Mouse (Mus musculus): ENCODE results near the gene 4930447C04Rik. TPM values are rescaled to one million over a fixed set of nuclear protein-coding genes. Genes with fewer than 3 reads are reported as not detected.

The 4930447C04Rik gene
- polyA plus RNA-seq, 1 experiment, result not detected

- TF ChIP-seq CTCF (IDR thresholded peaks at IDR 0.05; ENCODE audit: control insufficient read depth, insufficient read depth, insufficient read length) (no peak), USF1 (IDR thresholded peaks at IDR 0.05; ENCODE audit: low read depth) (no peak), MYOD1 (IDR thresholded peaks at IDR 0.05; ENCODE audit: control insufficient read depth, insufficient read length, low read depth) (no peak), MYOG (IDR thresholded peaks at IDR 0.05; ENCODE audit: control insufficient read depth, extremely low read depth, insufficient read length) (no peak)
- H3K4me3 ChIP-seq (ENCODE audit: insufficient read depth, poor library complexity, severe bottlenecking), result no peak overlapping the region
- peaks cover 13% of the 10 kb centered on the region for H3K27me3 ChIP-seq (ENCODE audit: control insufficient read depth, insufficient read depth, insufficient read length)
- H3K79me3 ChIP-seq (ENCODE audit: low read depth), result no peaks in the 10 kb centered on the region
- H3K36me3 ChIP-seq (ENCODE audit: control insufficient read depth, insufficient read depth), result no peaks in the 10 kb centered on the region
- no peak overlapping the region for H3ac ChIP-seq (ENCODE audit: control insufficient read depth, insufficient read length, low read depth)
- H3K79me2 ChIP-seq (ENCODE audit: control insufficient read depth, insufficient read depth), result no peaks in the 10 kb centered on the region
These were observed 105.0 kb downstream of the 4930447C04Rik start for GRCm38 (mm10) chr12:72835518-72836015.

DNA sequence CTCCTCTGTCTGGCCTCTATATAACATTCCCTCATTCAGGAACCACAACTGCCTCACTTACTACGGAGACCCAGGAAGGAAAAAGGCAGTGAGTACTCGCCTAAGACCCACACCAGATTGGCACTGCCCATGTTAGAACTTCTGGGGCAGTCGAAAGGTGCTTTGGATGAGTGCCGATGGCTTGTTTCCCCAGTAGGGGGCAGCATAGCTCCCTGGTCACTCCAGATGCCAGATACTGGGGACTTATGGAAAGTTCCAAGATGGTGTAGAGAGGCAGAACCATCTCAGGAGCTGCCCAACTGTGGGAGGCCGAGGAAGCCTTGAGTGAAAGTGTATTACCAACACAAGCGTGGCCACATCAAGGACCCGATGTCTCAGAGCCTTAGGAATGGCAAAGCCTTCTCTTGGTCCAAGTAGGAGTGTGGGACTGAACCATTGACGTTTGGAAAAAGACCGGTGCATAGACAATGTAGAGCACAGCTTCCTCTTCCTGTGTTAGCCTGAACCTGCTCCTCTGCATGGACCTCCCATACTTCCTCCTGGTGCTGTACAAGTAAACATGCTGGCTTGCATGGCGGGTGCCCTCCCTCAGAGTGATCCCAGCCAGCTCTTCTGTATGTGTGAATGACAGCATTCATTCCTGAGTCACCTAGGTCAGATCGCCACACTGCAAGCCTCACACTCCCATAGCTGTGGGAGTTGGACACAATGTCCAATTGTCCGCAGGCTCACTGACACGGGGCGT lies 105.6 kb downstream of the 4930447C04Rik start:
- Histone ChIP-seq H3ac (ENCODE audit: control insufficient read depth, insufficient read length, low read depth) (no peak overlapping the region), H3K79me2 (ENCODE audit: control insufficient read depth, insufficient read depth) (no peaks in the 10 kb centered on the region), H3K27me3 (ENCODE audit: control insufficient read depth, insufficient read depth, insufficient read length) (peaks cover 13% of the 10 kb centered on the region), H3K79me3 (ENCODE audit: low read depth) (no peaks in the 10 kb centered on the region), H3K36me3 (ENCODE audit: control insufficient read depth, insufficient read depth) (no peaks in the 10 kb centered on the region), H3K4me3 (ENCODE audit: insufficient read depth, poor library complexity, severe bottlenecking) (no peak overlapping the region)
- no peak for TF ChIP-seq MYOD1 (IDR thresholded peaks at IDR 0.05; ENCODE audit: control insufficient read depth, insufficient read length, low read depth)
- no peak for TF ChIP-seq CTCF (IDR thresholded peaks at IDR 0.05; ENCODE audit: control insufficient read depth, insufficient read depth, insufficient read length)
- TF ChIP-seq FOSL1 (IDR thresholded peaks at IDR 0.05; ENCODE audit: insufficient read depth, low read length, poor library complexity, severe bottlenecking), result no peak
- TF ChIP-seq USF1 (IDR thresholded peaks at IDR 0.05; ENCODE audit: low read depth), result no peak
- TF ChIP-seq MYOG (IDR thresholded peaks at IDR 0.05; ENCODE audit: control insufficient read depth, extremely low read depth, insufficient read length), result no peak
- no peak for TF ChIP-seq MAX (IDR thresholded peaks at IDR 0.05)
- TF ChIP-seq CEBPB (IDR thresholded peaks at IDR 0.05; ENCODE audit: low read depth), result no peak

DNA sequence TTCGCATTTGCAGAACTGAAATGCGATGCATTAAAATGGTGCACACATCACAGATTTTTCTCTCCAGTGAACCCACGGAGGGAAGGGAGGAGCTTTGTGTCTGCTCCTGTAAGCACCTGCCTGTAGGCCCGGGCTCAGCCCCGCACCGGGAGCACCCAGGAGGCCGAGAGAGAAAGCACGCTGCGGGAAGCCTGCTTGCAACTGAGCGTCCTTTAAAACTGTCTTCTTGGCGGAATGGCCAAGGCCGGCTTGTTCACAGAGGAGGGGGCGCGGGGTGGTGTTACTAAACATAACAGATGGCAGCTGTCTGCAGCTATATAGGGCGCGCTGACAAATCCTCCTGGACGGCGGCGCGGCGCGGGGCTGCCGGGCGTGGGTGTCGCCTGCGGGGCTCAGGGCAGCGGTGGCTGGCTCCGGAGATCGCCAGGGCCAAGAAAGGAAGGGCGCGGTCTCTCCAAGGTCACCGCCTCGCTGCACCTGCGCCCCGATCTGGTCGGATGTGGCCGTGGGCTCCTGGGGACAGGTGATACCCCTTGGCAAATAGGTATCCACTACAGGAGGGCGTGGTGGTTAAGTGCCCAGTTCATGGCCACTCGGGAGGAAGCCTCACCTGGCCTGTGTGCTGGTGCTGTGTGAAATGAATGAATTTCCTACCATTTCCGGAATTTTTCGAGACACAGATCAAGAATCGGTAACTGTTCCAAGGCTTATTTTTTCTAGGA lies 108.7 kb downstream of the 4930447C04Rik start:
- no peak overlapping the region for H3ac ChIP-seq (ENCODE audit: control insufficient read depth, insufficient read length, low read depth)
- H3K36me3 ChIP-seq (ENCODE audit: control insufficient read depth, insufficient read depth), result no peaks in the 10 kb centered on the region
- H3K79me3 ChIP-seq (ENCODE audit: low read depth), result no peaks in the 10 kb centered on the region
- H3K79me2 ChIP-seq (ENCODE audit: control insufficient read depth, insufficient read depth), result no peaks in the 10 kb centered on the region
- H3K27me3 ChIP-seq (ENCODE audit: control insufficient read depth, insufficient read depth, insufficient read length), result peaks cover 13% of the 10 kb centered on the region
- H3K4me3 ChIP-seq (ENCODE audit: insufficient read depth, poor library complexity, severe bottlenecking), result no peak overlapping the region
- TF ChIP-seq FOSL1 (IDR thresholded peaks at IDR 0.05; ENCODE audit: insufficient read depth, low read length, poor library complexity, severe bottlenecking) (no peak), MYOD1 (IDR thresholded peaks at IDR 0.05; ENCODE audit: control insufficient read depth, insufficient read length, low read depth) (no peak), USF1 (IDR thresholded peaks at IDR 0.05; ENCODE audit: low read depth) (no peak), MAX (IDR thresholded peaks at IDR 0.05) (no peak)

Other genes with a start within 250 kb of the 4930447C04Rik start
- 80.6 TPM for gene Ppm1a, start 183.3 kb downstream of the 4930447C04Rik start, polyA plus RNA-seq (2012; fragmentation: generic; extraction: Trizol)
- not detected for gene Six6, start 882 bp downstream of the 4930447C04Rik start, polyA plus RNA-seq (2012; fragmentation: generic; extraction: Trizol)
- gene Six1, start 113.1 kb upstream of the 4930447C04Rik start, polyA plus RNA-seq (2012; fragmentation: generic; extraction: Trizol), result 72.4 TPM
- gene Six4, start 172.7 kb upstream of the 4930447C04Rik start, polyA plus RNA-seq (2012; fragmentation: generic; extraction: Trizol), result 5.4 TPM
- 30.9 TPM for gene Mnat1, start 182.9 kb upstream of the 4930447C04Rik start, polyA plus RNA-seq (2012; fragmentation: generic; extraction: Trizol)